Mouse (Mus musculus) liver, adult (tissue): Measurements from ENCODE around the gene Itih5.

Experiments used
- GATA4 ChIP-seq: IDR thresholded peaks from 2 replicates; pipeline ENCODE4 v1.6.1; 2014; ENCODE audit warnings: mild to moderate bottlenecking, low read length; ENCODE audit not compliant: insufficient replicate concordance

Gene Itih5

GRCm38 (mm10) chr2:10145514-10145913, 7.9 kb upstream of the Itih5 start:
- no peak for TF ChIP-seq GATA4

- no peak for TF ChIP-seq GATA4
These were observed 6.2 kb upstream of the Itih5 start for GRCm38 (mm10) chr2:10147176-10147575.

GRCm38 (mm10) chr2:10152590-10152989, 781 bp upstream of the Itih5 start:
- TF ChIP-seq GATA4 = no peak

- no peak for TF ChIP-seq GATA4
These were observed 3.8 kb downstream of the Itih5 start for GRCm38 (mm10) chr2:10157184-10157583.

GRCm38 (mm10) chr2:10162011-10162410, 8.6 kb downstream of the Itih5 start:
- TF ChIP-seq GATA4 = no peak

- no peak for TF ChIP-seq GATA4
These were observed 13.3 kb downstream of the Itih5 start for GRCm38 (mm10) chr2:10166635-10167034.

- no peak for TF ChIP-seq GATA4
These were observed 13.9 kb downstream of the Itih5 start for GRCm38 (mm10) chr2:10167283-10167682.

- TF ChIP-seq GATA4 = no peak
These were observed 14.6 kb downstream of the Itih5 start for GRCm38 (mm10) chr2:10168016-10168415.

- no peak for TF ChIP-seq GATA4
These were observed 16.6 kb downstream of the Itih5 start for GRCm38 (mm10) chr2:10169991-10170390.

- no peak for TF ChIP-seq GATA4
These were observed 40.2 kb downstream of the Itih5 start for GRCm38 (mm10) chr2:10193553-10193952.

- TF ChIP-seq GATA4 = no peak
These were observed 41.8 kb downstream of the Itih5 start for GRCm38 (mm10) chr2:10195162-10195561.

- no peak for TF ChIP-seq GATA4
These were observed 46.0 kb downstream of the Itih5 start for GRCm38 (mm10) chr2:10199326-10199725.

- TF ChIP-seq GATA4 = no peak
These were observed 47.4 kb downstream of the Itih5 start for GRCm38 (mm10) chr2:10200736-10201285.

GRCm38 (mm10) chr2:10204301-10204700, 50.9 kb downstream of the Itih5 start:
- TF ChIP-seq GATA4 = no peak

GRCm38 (mm10) chr2:10213468-10213867, 60.1 kb downstream of the Itih5 start:
- TF ChIP-seq GATA4 = no peak

GRCm38 (mm10) chr2:10215876-10216565, 62.6 kb downstream of the Itih5 start:
- no peak for TF ChIP-seq GATA4

- TF ChIP-seq GATA4 = no peak
These were observed 63.3 kb downstream of the Itih5 start for GRCm38 (mm10) chr2:10216566-10217247.

GRCm38 (mm10) chr2:10221862-10222261, 68.5 kb downstream of the Itih5 start:
- TF ChIP-seq GATA4 = no peak
